7 mouse cellular contexts compared by ENCODE assay signal in genomic region chr4:131836891-131837491, GRCm38 (mm10). TPM values are rescaled to one million over a fixed set of nuclear protein-coding genes. Genes with fewer than 3 reads are reported as not detected.
DNase-seq lines count a peak whose midpoint lies in the region; ATAC-seq and TF ChIP-seq lines count a peak whose summit lies in the region.

No protein-coding gene starts in this region.

- H3K4me1 ChIP-seq in E14TG2a.4 (replicated peaks; ENCODE audit: low read depth, low read length), result peaks cover 32% of the 10 kb centered on the region
- peaks cover 37% of the 10 kb centered on the region for H3K4me1 ChIP-seq in heart, embryonic 10.5 days
- H3K4me1 ChIP-seq in kidney, embryonic 14.5 days (ENCODE audit: control insufficient read depth, insufficient read depth, low read length), result peaks cover 8% of the 10 kb centered on the region; the same call in 1 of the 2 replicates
- peaks cover 13% of the 10 kb centered on the region for H3K4me1 ChIP-seq in small intestine, adult 2 months (ENCODE audit: control insufficient read depth, insufficient read depth, insufficient read length, low read length)

- peak overlapping the region; percentile 86 for H3K27ac ChIP-seq in heart, embryonic 10.5 days
- no peak overlapping the region for H3K27ac ChIP-seq in kidney, embryonic 14.5 days (ENCODE audit: low read depth, low read length)
- no peak overlapping the region for H3K27ac ChIP-seq in small intestine, adult 2 months (ENCODE audit: insufficient read depth, low read depth, low read length)

- peak; percentile 34 for DNase-seq in Muller cell, postnatal 12 days (ENCODE audit: inconsistent ontology term)
- DNase-seq in embryo, embryonic 10 days (ENCODE audit: low spot score), result peak; percentile 70
- no peak for DNase-seq in heart, embryonic 10.5 days (ENCODE audit: low spot score)
- peak; percentile 58 for DNase-seq in lung, postnatal 10 days

- TF ChIP-seq CTCF in E14TG2a.4 (conservative IDR thresholded peaks at IDR 0.05; ENCODE audit: low read length), result no peak
- no peak for TF ChIP-seq CTCF in small intestine, adult 2 months (IDR thresholded peaks at IDR 0.05; ENCODE audit: extremely low read depth, insufficient read length, insufficient replicate concordance, low read depth, low read length)

- H3K4me3 ChIP-seq in E14TG2a.4 (replicated peaks; ENCODE audit: low read length), result peak overlapping the region; percentile 84
- peak overlapping the region; percentile 73 for H3K4me3 ChIP-seq in heart, embryonic 10.5 days
- peak overlapping the region; percentile 69 for H3K4me3 ChIP-seq in kidney, embryonic 14.5 days (ENCODE audit: low read length)
- H3K4me3 ChIP-seq in small intestine, adult 2 months (ENCODE audit: low read depth, low read length), result peak overlapping the region; percentile 64

- H3K9me3 ChIP-seq in E14TG2a.4 (ENCODE audit: low read length), result no peaks in the 10 kb centered on the region
- H3K9me3 ChIP-seq in heart, embryonic 10.5 days, result no peaks in the 10 kb centered on the region
- no peaks in the 10 kb centered on the region for H3K9me3 ChIP-seq in kidney, embryonic 14.5 days (ENCODE audit: control insufficient read depth, low read length)

- peaks cover 77% of the 10 kb centered on the region for H3K27me3 ChIP-seq in E14TG2a.4 (ENCODE audit: insufficient read depth, low read length)
- H3K27me3 ChIP-seq in heart, embryonic 10.5 days (ENCODE audit: insufficient read depth, poor library complexity, severe bottlenecking), result peaks cover 65% of the 10 kb centered on the region
- H3K27me3 ChIP-seq in kidney, embryonic 14.5 days (ENCODE audit: control insufficient read depth, insufficient read depth, low read length), result peaks cover 13% of the 10 kb centered on the region; the same call in 1 of the 2 replicates
- peaks cover 24% of the 10 kb centered on the region for H3K27me3 ChIP-seq in small intestine, adult 2 months (ENCODE audit: control insufficient read depth, insufficient read depth, low read length)

- ATAC-seq in kidney, embryonic 14.5 days (ENCODE audit: low FRiP score, low TSS enrichment), result peak; percentile 7; the same call in 1 of the 2 replicates

- H3K9ac ChIP-seq in kidney, embryonic 14.5 days (ENCODE audit: low read depth, low read length), result peak overlapping the region; percentile 71

- H3K36me3 ChIP-seq in E14TG2a.4 (ENCODE audit: insufficient read depth, low read length), result no peaks in the 10 kb centered on the region
- H3K36me3 ChIP-seq in heart, embryonic 10.5 days, result no peaks in the 10 kb centered on the region
- H3K36me3 ChIP-seq in kidney, embryonic 14.5 days (ENCODE audit: control insufficient read depth, insufficient read depth, low read length), result no peaks in the 10 kb centered on the region
- H3K36me3 ChIP-seq in small intestine, adult 2 months (ENCODE audit: control insufficient read depth, insufficient read depth, low read length), result no peaks in the 10 kb centered on the region

- under 1% methylated on average over 70 of the region's 76 CpGs for WGBS in heart, embryonic 10.5 days
- WGBS in kidney, embryonic 14.5 days, result under 1% methylated on average over 75 of the region's 76 CpGs
- WGBS in small intestine, adult 2 months, result under 1% methylated on average over 73 of the region's 76 CpGs

- TF ChIP-seq POLR2A in small intestine, adult 2 months (IDR thresholded peaks at IDR 0.05; ENCODE audit: low read depth, low read length), result no peak

- peak overlapping the region; percentile 98 for H3K4me2 ChIP-seq in kidney, embryonic 14.5 days (replicated peaks; ENCODE audit: low read depth, low read length)

RNA-seq across cellular contexts. Expression of gene Ptpru, which starts 1.1 kb away (rescaled TPM):
- polyA plus RNA-seq in heart, embryonic 10.5 days (2016; fragmentation: Nextera tagmentation; extraction: Ambion mirVana), result 1.9 and 7.6 TPM in 2 replicates
- polyA plus RNA-seq in kidney, embryonic 14.5 days (2014; fragmentation: Nextera tagmentation; extraction: Ambion mirVana), result 17.0 and 25.2 TPM in 2 replicates
- 4.2 and 5.4 TPM in 2 replicates for polyA plus RNA-seq in small intestine, adult 2 months (2012; rRNA removed)

RNA-seq across cellular contexts. Expression of gene Mecr, which starts 6.3 kb away (rescaled TPM):
- 45.9 and 52.5 TPM in 2 replicates for polyA plus RNA-seq in heart, embryonic 10.5 days (2016; fragmentation: Nextera tagmentation; extraction: Ambion mirVana)
- polyA plus RNA-seq in kidney, embryonic 14.5 days (2014; fragmentation: Nextera tagmentation; extraction: Ambion mirVana), result 40.9 and 46.6 TPM in 2 replicates
- polyA plus RNA-seq in small intestine, adult 2 months (2012; rRNA removed), result 20.9 and 23.1 TPM in 2 replicates

RNA-seq across cellular contexts. Expression of gene Srsf4, which starts 36.4 kb away (rescaled TPM):
- 81.0 and 96.1 TPM in 2 replicates for polyA plus RNA-seq in heart, embryonic 10.5 days (2016; fragmentation: Nextera tagmentation; extraction: Ambion mirVana)
- polyA plus RNA-seq in kidney, embryonic 14.5 days (2014; fragmentation: Nextera tagmentation; extraction: Ambion mirVana), result 82.4 and 118 TPM in 2 replicates
- polyA plus RNA-seq in small intestine, adult 2 months (2012; rRNA removed), result 16.3 and 31.5 TPM in 2 replicates
